Mouse (Mus musculus): ENCODE results near the gene Cpt1b. TPM values are rescaled to one million over a fixed set of nuclear protein-coding genes. Genes with fewer than 3 reads are reported as not detected.

Cpt1b gene
- polyA plus RNA-seq, 1 experiment: 76.6 TPM

DNA sequence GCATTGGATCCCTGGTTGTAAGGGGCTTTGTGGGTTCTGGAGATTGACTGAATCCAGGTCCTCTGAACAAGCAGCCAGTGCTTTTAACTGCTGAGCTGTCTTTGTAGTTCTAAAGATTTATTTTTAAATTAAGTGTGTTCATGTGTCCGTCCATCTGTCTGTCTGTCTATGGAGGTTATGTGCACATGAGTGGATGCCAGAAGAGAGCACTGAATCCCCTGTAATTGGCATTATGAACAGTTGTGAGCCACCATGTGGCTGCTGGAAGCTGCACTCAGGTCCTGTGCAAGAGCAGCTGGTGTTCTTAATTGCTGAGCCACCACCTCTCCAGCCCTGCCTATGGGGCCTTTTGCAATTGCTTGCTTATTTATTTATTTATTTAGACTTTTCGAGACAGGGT lies 27.5 kb downstream of the Cpt1b start:
- no peaks in the 10 kb centered on the region for H3K4me1 ChIP-seq (replicated peaks; ENCODE audit: control insufficient read depth, insufficient read depth, low read length)
- H3K27me3 ChIP-seq (ENCODE audit: control insufficient read depth, insufficient read depth, low read length): no peaks in the 10 kb centered on the region
- WGBS: 99% methylated on average over 2 of the region's 2 CpGs
- no peaks in the 10 kb centered on the region for H3K36me3 ChIP-seq (ENCODE audit: control insufficient read depth, insufficient read depth, low read length)
- no peak for DNase-seq
- H3K4me3 ChIP-seq (ENCODE audit: control insufficient read depth, insufficient read depth, low read length): no peak overlapping the region
- H3K27ac ChIP-seq (ENCODE audit: control insufficient read depth, insufficient read depth, low read length): no peak overlapping the region
- TF ChIP-seq CTCF (IDR thresholded peaks at IDR 0.05; ENCODE audit: borderline replicate concordance, control insufficient read depth, extremely low read depth, insufficient read depth, low read length, poor library complexity) (no peak), POLR2A (IDR thresholded peaks at IDR 0.05; ENCODE audit: control insufficient read depth, extremely low read depth, insufficient read depth, low read length, poor library complexity) (no peak)

DNA sequence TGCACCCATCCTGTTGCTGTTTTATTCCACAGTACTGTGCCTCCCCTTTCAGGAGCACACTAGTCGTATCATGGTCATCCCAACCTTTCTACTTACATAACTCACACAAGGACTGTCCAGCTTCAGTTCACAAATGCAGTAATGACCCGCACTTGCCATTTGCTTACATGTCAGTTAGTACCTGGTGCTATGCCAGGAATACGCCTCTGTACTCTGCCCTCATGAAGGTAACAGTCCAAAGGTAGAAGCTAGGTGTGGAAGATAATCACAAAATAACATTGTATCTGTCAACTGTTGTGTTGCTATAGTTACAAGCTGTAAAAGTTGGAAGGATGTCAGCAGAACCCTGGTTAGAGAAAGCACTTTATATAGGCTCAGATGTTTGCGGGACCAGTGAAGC lies 28.8 kb downstream of the Cpt1b start:
- Histone ChIP-seq H3K27me3 (ENCODE audit: control insufficient read depth, insufficient read depth, low read length) (no peaks in the 10 kb centered on the region), H3K4me1 (replicated peaks; ENCODE audit: control insufficient read depth, insufficient read depth, low read length) (no peaks in the 10 kb centered on the region), H3K4me3 (ENCODE audit: control insufficient read depth, insufficient read depth, low read length) (no peak overlapping the region), H3K27ac (ENCODE audit: control insufficient read depth, insufficient read depth, low read length) (no peak overlapping the region), H3K36me3 (ENCODE audit: control insufficient read depth, insufficient read depth, low read length) (no peaks in the 10 kb centered on the region)
- WGBS: 95% methylated on average over 4 of the region's 4 CpGs
- TF ChIP-seq CTCF (IDR thresholded peaks at IDR 0.05; ENCODE audit: borderline replicate concordance, control insufficient read depth, extremely low read depth, insufficient read depth, low read length, poor library complexity) (no peak), POLR2A (IDR thresholded peaks at IDR 0.05; ENCODE audit: control insufficient read depth, extremely low read depth, insufficient read depth, low read length, poor library complexity) (no peak)
- no peak for DNase-seq

DNA sequence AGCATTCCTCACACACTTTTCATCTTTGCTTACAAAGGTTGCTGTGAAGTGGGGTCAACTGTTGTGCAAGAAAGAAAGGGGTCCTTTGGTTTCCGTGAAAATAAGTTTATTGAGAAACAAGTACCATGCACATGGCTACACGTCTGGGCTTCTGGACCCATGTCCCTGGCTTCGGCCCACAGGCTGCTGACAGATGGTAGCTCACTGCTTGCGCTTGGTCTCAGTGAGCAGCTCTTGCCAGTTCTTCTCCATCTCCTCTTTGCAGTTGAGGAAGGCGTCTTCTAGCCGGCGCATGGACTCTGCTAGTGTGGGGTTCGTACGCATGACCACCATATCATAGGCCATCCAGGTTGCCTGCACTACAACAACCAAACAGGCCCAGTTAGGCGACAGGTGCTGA lies 35.6 kb downstream of the Cpt1b start:
- no peaks in the 10 kb centered on the region for H3K36me3 ChIP-seq (ENCODE audit: control insufficient read depth, insufficient read depth, low read length)
- no peaks in the 10 kb centered on the region for H3K27me3 ChIP-seq (ENCODE audit: control insufficient read depth, insufficient read depth, low read length)
- TF ChIP-seq POLR2A (IDR thresholded peaks at IDR 0.05; ENCODE audit: control insufficient read depth, extremely low read depth, insufficient read depth, low read length, poor library complexity): no peak
- no peak for TF ChIP-seq CTCF (IDR thresholded peaks at IDR 0.05; ENCODE audit: borderline replicate concordance, control insufficient read depth, extremely low read depth, insufficient read depth, low read length, poor library complexity)
- 97% methylated on average over 10 of the region's 10 CpGs for WGBS
- no peak overlapping the region for H3K27ac ChIP-seq (ENCODE audit: control insufficient read depth, insufficient read depth, low read length)
- no peak for DNase-seq
- no peak overlapping the region for H3K4me3 ChIP-seq (ENCODE audit: control insufficient read depth, insufficient read depth, low read length)
- H3K4me1 ChIP-seq (replicated peaks; ENCODE audit: control insufficient read depth, insufficient read depth, low read length): peaks cover 13% of the 10 kb centered on the region

DNA sequence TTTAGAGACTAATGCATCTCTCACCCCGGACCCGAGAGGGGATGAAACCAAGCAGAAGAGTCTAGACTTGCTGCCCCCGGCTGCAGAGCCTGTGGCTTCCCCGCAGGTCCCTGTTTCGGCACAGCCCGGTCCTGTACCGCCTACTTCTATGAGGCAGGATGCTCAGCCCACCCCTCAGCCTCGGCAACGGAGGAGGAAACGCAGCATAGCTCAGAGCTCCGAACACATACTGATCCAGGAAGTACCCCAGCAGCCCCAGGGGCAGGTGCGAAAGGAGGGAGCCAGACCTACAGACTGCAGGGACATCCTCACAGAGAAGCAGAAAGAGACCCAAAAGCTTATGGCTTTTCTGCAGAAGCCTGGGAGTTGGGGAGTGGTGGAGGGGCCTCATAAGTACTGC lies 38.5 kb downstream of the Cpt1b start:
- WGBS: 5% methylated on average over 12 of the region's 12 CpGs

DNA sequence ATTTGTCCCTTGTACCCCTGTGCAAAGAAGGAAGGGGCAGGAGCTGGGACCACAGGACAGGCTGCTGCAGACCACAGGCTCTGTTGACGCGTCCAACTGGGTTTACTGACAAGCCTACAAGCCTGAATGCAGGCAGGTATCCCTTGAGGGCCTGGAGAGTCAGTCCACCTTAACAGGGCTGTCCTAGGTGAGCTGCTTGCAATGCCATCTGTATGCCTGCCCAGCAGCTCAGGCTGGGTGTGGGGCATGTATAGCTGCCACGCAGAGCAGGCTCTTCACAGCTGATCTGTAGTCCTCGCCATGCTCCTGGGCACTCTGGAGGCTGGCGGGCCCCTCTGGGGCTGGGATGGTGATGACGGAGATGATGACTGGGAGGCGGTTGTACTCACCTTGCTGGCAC lies 41.0 kb downstream of the Cpt1b start, which contains the start of gene Klhdc7b:
Gene Klhdc7b (plus strand): TSS at position 301 of the 400 bp plus-strand sequence.
- 97% methylated on average over 7 of the region's 7 CpGs for WGBS

More for the DNA sequence above, 38.5 kb downstream of the Cpt1b start:
- no peak overlapping the region for H3K27ac ChIP-seq (ENCODE audit: control insufficient read depth, insufficient read depth, low read length)
- no peak overlapping the region for H3K4me3 ChIP-seq (ENCODE audit: control insufficient read depth, insufficient read depth, low read length)
- DNase-seq: peak; percentile 63
- TF ChIP-seq POLR2A (IDR thresholded peaks at IDR 0.05; ENCODE audit: control insufficient read depth, extremely low read depth, insufficient read depth, low read length, poor library complexity) (no peak), CTCF (IDR thresholded peaks at IDR 0.05; ENCODE audit: borderline replicate concordance, control insufficient read depth, extremely low read depth, insufficient read depth, low read length, poor library complexity) (no peak)
- no peaks in the 10 kb centered on the region for H3K27me3 ChIP-seq (ENCODE audit: control insufficient read depth, insufficient read depth, low read length)
- no peaks in the 10 kb centered on the region for H3K36me3 ChIP-seq (ENCODE audit: control insufficient read depth, insufficient read depth, low read length)
- peaks cover 13% of the 10 kb centered on the region for H3K4me1 ChIP-seq (replicated peaks; ENCODE audit: control insufficient read depth, insufficient read depth, low read length)

DNA sequence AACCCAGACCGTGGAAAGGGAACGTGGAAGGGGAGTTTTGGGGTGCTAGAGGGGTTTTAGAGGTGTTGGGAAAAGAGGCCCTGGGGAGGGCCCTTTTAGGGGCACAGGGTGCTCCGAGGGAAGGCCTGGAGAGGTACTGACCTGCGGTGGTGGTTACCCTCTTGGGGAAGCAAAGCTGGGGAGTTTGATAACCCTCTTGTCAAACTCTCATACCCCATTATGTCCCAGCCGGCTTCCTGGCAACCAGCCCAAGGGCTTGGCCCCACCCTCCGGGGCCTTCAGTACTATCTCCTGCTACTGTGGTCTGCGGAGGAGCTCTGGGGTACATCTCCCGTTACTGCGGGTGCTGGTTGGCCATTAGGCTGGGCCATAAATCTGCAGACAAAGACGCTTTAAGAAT lies 46.2 kb downstream of the Cpt1b start:
- DNase-seq: peak; percentile 38

More for the DNA sequence above, 41.0 kb downstream of the Cpt1b start, which contains the start of gene Klhdc7b:
- no peak for TF ChIP-seq CTCF (IDR thresholded peaks at IDR 0.05; ENCODE audit: borderline replicate concordance, control insufficient read depth, extremely low read depth, insufficient read depth, low read length, poor library complexity)
- no peak for TF ChIP-seq POLR2A (IDR thresholded peaks at IDR 0.05; ENCODE audit: control insufficient read depth, extremely low read depth, insufficient read depth, low read length, poor library complexity)
- H3K4me3 ChIP-seq (ENCODE audit: control insufficient read depth, insufficient read depth, low read length): no peak within 1 kb of the TSS
- DNase-seq: no peak
- no peak within 1 kb of the TSS for H3K27ac ChIP-seq (ENCODE audit: control insufficient read depth, insufficient read depth, low read length)
- no peaks in the 10 kb centered on the region for H3K36me3 ChIP-seq (ENCODE audit: control insufficient read depth, insufficient read depth, low read length)
- no peaks in the 10 kb centered on the region for H3K27me3 ChIP-seq (ENCODE audit: control insufficient read depth, insufficient read depth, low read length)
- peaks cover 14% of the 10 kb centered on the region for H3K4me1 ChIP-seq (replicated peaks; ENCODE audit: control insufficient read depth, insufficient read depth, low read length)

More for the DNA sequence above, 46.2 kb downstream of the Cpt1b start:
- peak overlapping the region; percentile 72 for H3K4me3 ChIP-seq (ENCODE audit: control insufficient read depth, insufficient read depth, low read length)
- TF ChIP-seq CTCF (IDR thresholded peaks at IDR 0.05; ENCODE audit: borderline replicate concordance, control insufficient read depth, extremely low read depth, insufficient read depth, low read length, poor library complexity) (no peak), POLR2A (IDR thresholded peaks at IDR 0.05; ENCODE audit: control insufficient read depth, extremely low read depth, insufficient read depth, low read length, poor library complexity) (no peak)
- H3K27me3 ChIP-seq (ENCODE audit: control insufficient read depth, insufficient read depth, low read length): no peaks in the 10 kb centered on the region
- WGBS: 4% methylated on average over 10 of the region's 10 CpGs
- no peak overlapping the region for H3K27ac ChIP-seq (ENCODE audit: control insufficient read depth, insufficient read depth, low read length)
- peaks cover 24% of the 10 kb centered on the region for H3K4me1 ChIP-seq (replicated peaks; ENCODE audit: control insufficient read depth, insufficient read depth, low read length)
- H3K36me3 ChIP-seq (ENCODE audit: control insufficient read depth, insufficient read depth, low read length): no peaks in the 10 kb centered on the region

All from thymus, adult 2 months (tissue).